Mouse (Mus musculus): ENCODE results near the gene Hsd17b14.

DNA sequence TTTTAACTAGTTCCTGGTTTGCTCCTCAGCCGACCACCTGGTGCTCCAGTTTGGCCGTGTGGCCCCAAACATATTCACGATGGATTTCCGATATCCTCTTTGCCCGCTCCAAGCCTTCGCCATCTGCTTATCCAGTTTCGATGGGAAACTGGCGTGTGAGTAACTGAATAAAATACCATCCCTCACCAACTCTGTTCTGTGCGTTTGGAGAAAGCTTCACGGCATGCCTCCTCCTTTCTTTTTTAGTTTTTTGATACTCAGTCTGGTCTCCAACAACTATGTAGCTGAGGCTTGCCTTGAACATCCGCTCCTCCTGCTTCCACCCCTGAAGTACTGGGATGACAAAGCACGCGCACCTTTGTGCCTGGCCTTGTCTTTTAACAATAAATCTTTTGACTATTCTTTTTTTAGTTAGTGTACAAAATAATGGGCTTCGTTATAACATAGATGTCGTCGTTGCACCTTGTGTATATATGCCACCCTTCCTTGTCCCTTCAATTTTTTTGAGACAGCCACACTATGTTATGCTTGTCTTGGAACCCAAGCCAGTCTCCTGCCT is 32.4 kb upstream of the Hsd17b14 start:
- TF ChIP-seq CTCF (IDR thresholded peaks at IDR 0.05; ENCODE audit: control insufficient read depth, insufficient read depth, insufficient replicate concordance, low read depth, low read length) (no peak), POLR2A (IDR thresholded peaks at IDR 0.05; ENCODE audit: control insufficient read depth, low read depth, low read length) (no peak)

Measured in testis, adult 2 months (tissue).